Mouse (Mus musculus) hindbrain, embryonic 13.5 days (tissue): Measurements from ENCODE around the gene Zbed5. TPM values are rescaled to one million over a fixed set of nuclear protein-coding genes. Genes with fewer than 3 reads are reported as not detected.
"Not testable (repeated sequence)": the region's sequence is repeated elsewhere in the genome, so short reads cannot be mapped to it uniquely, and the experiment has no call there.

Source experiments
- ATAC-seq: fragments of 200-750 bp; cut with Nextera tagmentation; 2 replicates; pipeline ENCODE4 v1.8.0; 2017; ENCODE audit warnings: moderate TSS enrichment; ENCODE audit not compliant: low FRiP score
- H3K27ac ChIP-seq: fragments of 300-500 bp; sonication (generic); 2 replicates; pipeline ENCODE4 v1.5.1; 2015; ENCODE audit warnings: inconsistent platforms, mild to moderate bottlenecking, moderate library complexity
- H3K27me3 ChIP-seq: fragments of 300-500 bp; sonication (generic); 2 replicates; pipeline ENCODE4 v1.6.1; 2015; ENCODE audit warnings: mild to moderate bottlenecking, inconsistent platforms
- H3K36me3 ChIP-seq: fragments of 300-500 bp; sonication (generic); 2 replicates; pipeline ENCODE4 v1.6.1; 2015; ENCODE audit warnings: mild to moderate bottlenecking, inconsistent platforms
- H3K4me1 ChIP-seq: fragments of 300-500 bp; sonication (generic); replicated peaks from 2 replicates; pipeline ENCODE4 v1.6.1; 2015; ENCODE audit warnings: inconsistent platforms
- H3K4me2 ChIP-seq: fragments of 300-500 bp; sonication (generic); 2 replicates; pipeline ENCODE4 v1.6.1; 2015; ENCODE audit warnings: inconsistent platforms, mild to moderate bottlenecking, moderate library complexity
- H3K4me3 ChIP-seq: fragments of 300-500 bp; sonication (generic); 2 replicates; pipeline ENCODE4 v1.5.1; 2015; ENCODE audit warnings: mild to moderate bottlenecking, inconsistent platforms
- H3K9ac ChIP-seq: fragments of 300-500 bp; sonication (generic); 2 replicates; pipeline ENCODE4 v1.6.1; 2015; ENCODE audit warnings: mild to moderate bottlenecking, inconsistent platforms
- H3K9me3 ChIP-seq: fragments of 300-500 bp; sonication (generic); 2 replicates; pipeline ENCODE4 v1.6.1; 2016; ENCODE audit warnings: inconsistent platforms
- WGBS: fragments of 180-500 bp; shearing (Covaris S2); methylation state at CpG from one replicate; pipeline ENCODE4 v1.1.7; 2015; 5-methylcytosine and 5-hydroxymethylcytosine counted together
- polyA plus RNA-seq: library from polyadenylated mRNA; unstranded; fragments of >200 nt; fragmentation: Nextera tagmentation; extraction: Ambion mirVana; gene quantifications from 2 replicates; pipeline ENCODE4 v1.2.1, GENCODE M21; 2015

Zbed5 gene
- polyA plus RNA-seq, 1 experiment from 2014 or later: 15.1 TPM

DNA sequence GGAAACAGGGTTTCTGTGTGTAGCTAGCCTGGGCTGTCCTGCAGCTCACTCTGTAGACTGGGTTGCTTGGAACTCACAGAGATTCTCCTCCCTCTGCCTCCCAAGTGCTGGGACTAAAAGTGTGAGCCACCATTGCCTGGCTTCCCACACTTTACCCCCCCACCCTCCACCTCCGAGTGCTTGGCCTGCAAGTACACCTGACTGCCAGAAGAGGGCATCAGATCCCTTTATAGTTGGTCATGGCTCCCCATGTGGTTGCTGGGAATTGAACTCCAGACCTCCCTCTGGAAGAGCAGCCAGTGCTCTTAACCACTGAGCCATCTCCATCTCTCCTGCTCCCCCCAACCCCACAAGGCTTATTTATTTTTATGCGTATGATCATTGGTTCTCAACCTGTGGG is 18.5 kb downstream of the Zbed5 start:
- Histone ChIP-seq H3K4me3 (no peak overlapping the region), H3K36me3 (no peaks in the 10 kb centered on the region), H3K4me2 (no peak overlapping the region), H3K9ac (no peak overlapping the region), H3K9me3 (no peaks in the 10 kb centered on the region), H3K4me1 (peaks cover 5% of the 10 kb centered on the region), H3K27me3 (no peaks in the 10 kb centered on the region), H3K27ac (no peak overlapping the region)
- 30% methylated on average over 2 of the region's 2 CpGs for WGBS
- ATAC-seq: no peak

DNA sequence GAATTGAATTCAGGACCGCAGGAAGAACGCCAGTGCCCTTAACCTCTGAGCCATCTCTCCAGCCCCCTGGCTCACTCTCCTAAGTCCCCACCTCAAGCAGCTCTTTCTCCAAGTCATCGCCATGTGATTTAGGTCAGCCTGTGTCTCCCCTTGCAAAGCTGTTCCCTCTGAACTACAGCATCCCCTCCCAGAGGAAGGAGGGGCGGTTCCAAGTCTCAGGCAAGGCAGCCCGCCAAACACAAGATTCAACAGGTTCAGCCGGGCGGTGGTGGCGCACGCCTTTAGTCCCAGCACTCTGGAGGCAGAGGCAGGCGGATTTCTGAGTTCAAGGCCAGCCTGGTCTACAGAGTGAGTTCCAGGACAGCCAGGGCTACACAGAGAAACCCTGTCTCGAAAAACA is 20.0 kb downstream of the Zbed5 start:
- WGBS: 87% methylated on average over 11 of the region's 11 CpGs
- H3K4me3 ChIP-seq, H3K4me1 ChIP-seq, H3K27me3 ChIP-seq, H3K36me3 ChIP-seq, H3K9ac ChIP-seq, ATAC-seq, H3K4me2 ChIP-seq, H3K27ac ChIP-seq, H3K9me3 ChIP-seq: not testable (repeated sequence)

- ATAC-seq: no peak
- no peak overlapping the region for H3K4me2 ChIP-seq
- H3K4me3 ChIP-seq: no peak overlapping the region
- no peak overlapping the region for H3K9ac ChIP-seq
- H3K36me3 ChIP-seq: no peaks in the 10 kb centered on the region
- no peaks in the 10 kb centered on the region for H3K4me1 ChIP-seq
- H3K27me3 ChIP-seq: no peaks in the 10 kb centered on the region
- H3K27ac ChIP-seq: no peak overlapping the region
- WGBS: 93% methylated on average over 24 of the region's 24 CpGs
- H3K9me3 ChIP-seq: no peaks in the 10 kb centered on the region
These were observed 22.6 kb downstream of the Zbed5 start for GRCm38 (mm10) chr5:129918065-129918651.

- Histone ChIP-seq H3K4me3 (no peak overlapping the region), H3K27ac (no peak overlapping the region), H3K9me3 (no peaks in the 10 kb centered on the region), H3K4me2 (no peak overlapping the region), H3K27me3 (no peaks in the 10 kb centered on the region), H3K4me1 (no peaks in the 10 kb centered on the region), H3K9ac (no peak overlapping the region), H3K36me3 (no peaks in the 10 kb centered on the region)
- 85% methylated on average over 9 of the region's 9 CpGs for WGBS
- no peak for ATAC-seq
These were observed 23.2 kb downstream of the Zbed5 start for GRCm38 (mm10) chr5:129918752-129919151.

- Histone ChIP-seq H3K4me2 (no peak overlapping the region), H3K36me3 (no peaks in the 10 kb centered on the region), H3K4me3 (no peak overlapping the region), H3K27ac (no peak overlapping the region), H3K4me1 (no peaks in the 10 kb centered on the region), H3K9me3 (no peaks in the 10 kb centered on the region), H3K9ac (no peak overlapping the region), H3K27me3 (no peaks in the 10 kb centered on the region)
- 75% methylated on average over 8 of the region's 8 CpGs for WGBS
- no peak for ATAC-seq
These were observed 23.8 kb downstream of the Zbed5 start for GRCm38 (mm10) chr5:129919320-129919719.

GRCm38 (mm10) chr5:129921972-129922371 is 26.4 kb downstream of the Zbed5 start:
- no peaks in the 10 kb centered on the region for H3K4me1 ChIP-seq
- H3K36me3 ChIP-seq: no peaks in the 10 kb centered on the region
- ATAC-seq: no peak
- H3K27me3 ChIP-seq: no peaks in the 10 kb centered on the region
- H3K9me3 ChIP-seq: no peaks in the 10 kb centered on the region
- H3K27ac ChIP-seq: no peak overlapping the region
- WGBS: 96% methylated on average over 4 of the region's 4 CpGs
- H3K9ac ChIP-seq: no peak overlapping the region
- H3K4me3 ChIP-seq: no peak overlapping the region
- no peak overlapping the region for H3K4me2 ChIP-seq

DNA sequence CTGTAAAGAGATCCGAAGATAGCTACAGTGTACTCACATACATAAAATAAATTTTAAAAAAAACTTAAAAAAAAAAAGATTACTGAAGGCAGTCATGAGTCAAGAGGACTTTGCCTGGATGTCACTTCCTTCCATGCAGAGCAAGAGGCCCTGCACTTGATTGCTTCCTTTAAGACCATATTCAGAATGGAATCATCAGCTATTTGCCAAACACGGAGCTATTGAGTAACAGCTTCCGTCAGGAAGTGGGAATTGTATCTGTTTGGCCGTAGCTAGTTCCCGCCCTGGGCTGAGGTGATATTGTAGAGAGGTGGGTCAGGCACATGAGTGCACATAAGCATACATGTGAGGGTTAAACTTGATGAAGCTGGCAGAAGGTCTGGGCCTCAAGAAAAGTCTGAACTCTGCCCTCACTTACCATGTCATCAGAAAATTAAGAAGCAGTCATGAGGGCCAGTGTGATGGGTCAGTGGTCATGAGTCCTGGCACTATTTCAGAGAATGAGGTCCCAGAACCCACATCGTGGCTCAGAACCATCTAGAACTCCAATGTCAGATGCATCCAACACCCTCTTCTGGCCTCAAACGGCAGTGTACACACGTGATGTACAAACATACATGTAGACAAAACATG is 29.4 kb downstream of the Zbed5 start:
- no peaks in the 10 kb centered on the region for H3K36me3 ChIP-seq
- no peak overlapping the region for H3K9ac ChIP-seq
- H3K27ac ChIP-seq: no peak overlapping the region
- H3K4me2 ChIP-seq: no peak overlapping the region
- ATAC-seq: no peak
- 90% methylated on average over 8 of the region's 8 CpGs for WGBS
- H3K4me3 ChIP-seq: no peak overlapping the region
- H3K27me3 ChIP-seq: no peaks in the 10 kb centered on the region
- H3K4me1 ChIP-seq: 0 out of 2 replicates have a peak, but pooled peaks cover 2% of the 10 kb centered on the region
- no peaks in the 10 kb centered on the region for H3K9me3 ChIP-seq

DNA sequence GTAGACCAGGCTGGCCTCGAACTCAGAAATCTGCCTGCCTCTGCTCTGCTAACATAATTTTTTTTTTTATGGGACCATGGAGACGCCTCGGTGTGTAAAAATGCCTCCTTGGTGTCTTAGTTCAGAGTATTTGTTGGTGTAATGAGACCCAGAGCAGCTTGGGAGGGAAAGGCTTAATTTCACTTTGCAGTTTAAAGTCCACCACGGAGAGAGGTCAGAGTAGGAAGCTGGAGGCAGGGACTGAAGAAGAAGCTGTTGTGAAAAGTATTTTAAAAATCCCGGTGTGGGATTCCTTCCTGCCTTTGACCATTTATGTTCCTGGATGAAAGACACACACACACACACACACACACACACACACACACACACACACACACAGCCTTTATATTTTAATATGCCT is 30.4 kb downstream of the Zbed5 start:
- no peak overlapping the region for H3K27ac ChIP-seq
- no peak overlapping the region for H3K9ac ChIP-seq
- H3K4me1 ChIP-seq: 0 out of 2 replicates have a peak, but pooled peaks cover 2% of the 10 kb centered on the region
- no peak for ATAC-seq
- no peak overlapping the region for H3K4me2 ChIP-seq
- WGBS: 75% methylated on average over 5 of the region's 5 CpGs
- no peak overlapping the region for H3K4me3 ChIP-seq
- no peaks in the 10 kb centered on the region for H3K9me3 ChIP-seq
- no peaks in the 10 kb centered on the region for H3K27me3 ChIP-seq
- H3K36me3 ChIP-seq: no peaks in the 10 kb centered on the region

DNA sequence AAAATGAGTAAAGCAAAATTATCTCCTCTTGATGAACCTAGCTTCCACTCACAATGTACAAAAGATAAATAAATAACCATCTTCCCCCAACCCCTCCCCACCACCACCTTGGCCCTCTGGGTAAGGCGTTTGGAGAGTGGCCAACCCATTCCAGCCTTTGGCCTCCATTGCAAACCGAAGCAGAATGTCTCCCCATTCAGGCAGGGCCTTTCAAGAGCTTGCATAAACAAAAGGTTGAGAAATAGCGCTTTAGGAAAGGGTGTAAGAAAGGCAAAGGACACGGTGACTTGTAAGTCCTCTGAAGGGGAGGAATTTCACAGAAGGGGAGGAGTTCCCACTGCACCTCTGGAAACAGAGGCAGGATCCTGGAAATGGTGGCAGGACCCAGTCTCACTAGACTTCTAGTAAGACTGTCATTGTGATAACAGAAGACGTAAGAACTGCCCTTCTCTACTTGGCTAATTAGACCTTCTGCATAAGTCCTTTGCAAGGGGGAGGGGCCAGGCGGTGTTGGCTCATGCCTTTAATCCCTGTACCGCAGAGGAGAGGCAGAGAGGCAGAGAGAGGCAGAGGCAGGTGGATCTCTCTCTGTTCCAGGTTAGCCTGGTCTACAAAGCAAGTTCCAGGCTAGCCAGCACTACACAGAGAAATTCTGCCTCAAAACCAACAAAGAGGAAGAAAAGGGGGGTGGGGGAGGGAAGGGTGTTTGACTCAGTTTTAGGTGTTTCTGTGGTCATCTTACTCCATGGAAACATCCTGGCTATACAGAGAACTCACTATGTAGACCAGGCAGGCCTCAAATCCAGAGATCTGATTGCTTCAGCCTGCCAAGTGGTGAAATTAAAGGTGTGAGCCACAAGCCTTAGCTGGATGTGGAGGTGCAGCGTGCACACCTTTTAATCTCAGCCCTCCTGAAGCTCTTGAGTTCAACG is 34.7 kb downstream of the Zbed5 start:
- Histone ChIP-seq H3K27me3 (no peaks in the 10 kb centered on the region), H3K36me3 (no peaks in the 10 kb centered on the region), H3K4me1 (0 out of 2 replicates have a peak, but pooled peaks cover 2% of the 10 kb centered on the region), H3K4me2 (no peak overlapping the region), H3K4me3 (no peak overlapping the region), H3K9me3 (no peaks in the 10 kb centered on the region; the same call in 1 of the 2 replicates), H3K27ac (no peak overlapping the region), H3K9ac (no peak overlapping the region)
- WGBS: 53% methylated on average over 9 of the region's 9 CpGs
- ATAC-seq: no peak

DNA sequence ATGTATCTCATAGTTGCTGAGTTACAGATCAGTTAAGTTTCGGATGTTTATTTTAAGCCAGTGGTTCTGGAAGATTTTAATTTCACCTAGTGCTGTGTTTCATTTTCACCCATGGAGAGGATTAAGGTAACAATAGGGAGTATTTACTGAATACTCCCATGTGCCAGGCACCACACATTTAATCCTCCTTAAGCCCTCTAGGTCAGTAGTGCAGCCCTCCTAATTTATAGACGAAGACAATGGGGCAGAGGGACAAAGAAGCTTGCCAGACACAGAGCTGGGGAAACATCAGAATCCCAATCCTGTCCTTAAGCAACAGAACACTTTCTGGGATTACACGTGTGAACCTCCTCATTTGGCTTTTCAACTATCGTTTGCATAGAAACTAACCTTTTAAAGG is 41.4 kb downstream of the Zbed5 start:
- no peaks in the 10 kb centered on the region; the same call in 1 of the 2 replicates for H3K9me3 ChIP-seq
- H3K27ac ChIP-seq: no peak overlapping the region
- H3K4me2 ChIP-seq: no peak overlapping the region
- no peak overlapping the region for H3K4me3 ChIP-seq
- WGBS: 55% methylated on average over 4 of the region's 4 CpGs
- no peaks in the 10 kb centered on the region for H3K4me1 ChIP-seq
- ATAC-seq: no peak
- H3K36me3 ChIP-seq: no peaks in the 10 kb centered on the region
- no peaks in the 10 kb centered on the region for H3K27me3 ChIP-seq
- H3K9ac ChIP-seq: no peak overlapping the region

- no peaks in the 10 kb centered on the region for H3K27me3 ChIP-seq
- 75% methylated on average over 2 of the region's 2 CpGs for WGBS
- ATAC-seq: no peak
These were observed 44.8 kb downstream of the Zbed5 start for GRCm38 (mm10) chr5:129940281-129940680.

DNA sequence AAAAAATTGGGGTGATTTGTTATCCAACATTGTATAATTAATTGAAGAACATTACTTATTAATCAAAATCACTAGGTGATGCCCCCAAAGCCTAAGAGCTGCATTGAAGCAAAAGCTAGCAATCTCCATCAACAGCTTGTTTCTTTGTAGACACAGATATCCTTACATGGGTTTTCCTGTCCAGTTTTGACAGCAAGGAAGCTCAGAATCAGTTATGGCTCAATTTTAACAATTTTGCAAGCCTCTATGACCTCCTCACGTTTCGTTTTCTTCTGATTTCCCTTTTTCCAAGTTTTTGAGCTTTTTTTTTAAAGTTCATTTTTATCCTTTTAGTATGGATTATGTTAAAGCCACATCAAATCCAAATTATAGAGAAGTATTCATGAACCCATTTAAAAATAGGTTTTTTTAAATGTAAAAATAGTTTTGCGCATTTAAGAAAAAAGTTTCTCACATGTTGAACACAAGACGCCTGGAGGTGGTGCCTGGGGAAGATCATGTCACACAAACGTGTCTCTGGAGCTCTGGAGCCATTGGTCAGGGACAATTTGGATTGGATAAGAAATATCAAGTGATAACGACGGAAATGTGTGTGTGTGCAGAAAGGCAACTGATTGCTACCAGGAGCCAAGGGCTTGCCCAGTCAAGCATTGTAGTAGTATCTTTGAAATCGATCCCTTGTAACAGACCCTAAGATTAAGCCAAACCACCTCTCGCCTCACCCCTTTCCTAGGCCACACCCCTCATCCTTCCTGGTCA is 45.4 kb downstream of the Zbed5 start:
- H3K4me1 ChIP-seq: peaks cover 11% of the 10 kb centered on the region
- ATAC-seq: no peak
- H3K27ac ChIP-seq: peak overlapping the region; percentile 76
- peak overlapping the region; percentile 51 for H3K4me2 ChIP-seq
- no peaks in the 10 kb centered on the region for H3K27me3 ChIP-seq
- H3K9ac ChIP-seq: peak overlapping the region; percentile 53
- WGBS: 8% methylated on average over 9 of the region's 9 CpGs
- H3K9me3 ChIP-seq: no peaks in the 10 kb centered on the region
- H3K4me3 ChIP-seq: peak overlapping the region; percentile 94
- H3K36me3 ChIP-seq: 0 out of 2 replicates have a peak, but pooled peaks cover 8% of the 10 kb centered on the region

More at GRCm38 (mm10) chr5:129940281-129940680, 44.8 kb downstream of the Zbed5 start:
- H3K27ac ChIP-seq: no peak overlapping the region
- H3K4me2 ChIP-seq: no peak overlapping the region
- H3K9ac ChIP-seq: no peak overlapping the region
- 0 out of 2 replicates have a peak, but pooled peaks cover 4% of the 10 kb centered on the region for H3K36me3 ChIP-seq
- H3K9me3 ChIP-seq: no peaks in the 10 kb centered on the region
- peaks cover 11% of the 10 kb centered on the region for H3K4me1 ChIP-seq
- H3K4me3 ChIP-seq: no peak overlapping the region
